Mouse (Mus musculus) layer of hippocampus, adult 2 months (tissue): Measurements from ENCODE around the gene Cacnb4. TPM values are rescaled to one million over a fixed set of nuclear protein-coding genes. Genes with fewer than 3 reads are reported as not detected.

Source experiments
- DNase-seq, 2 experiments: peaks; one replicate each; pipeline ENCODE4 v3.0.0; 2022; ENCODE audit warnings: low spot score in 2 of 2
- H3K27ac ChIP-seq: fragments of 200-600 bp; 2 replicates; pipeline ENCODE4 v1.8.1; 2022
- H3K4me3 ChIP-seq: fragments of 200-600 bp; 2 replicates; pipeline ENCODE4 v1.8.1; 2022; ENCODE audit warnings: mild to moderate bottlenecking
- CTCF ChIP-seq: fragments of 200-600 bp; conservative IDR thresholded peaks from 2 replicates; pipeline ENCODE4 v1.8.1; 2022; ENCODE audit warnings: antibody characterized with exemption, mild to moderate bottlenecking, moderate library complexity
- total RNA-seq, 2 experiments: library from RNA; stranded (reverse); gene quantifications; 2 replicates each; pipeline ENCODE4 v1.2.3; 2021

Cacnb4 gene
- total RNA-seq, 2 experiments from 2014 or later, result 69.7 to 81.2 TPM

DNA sequence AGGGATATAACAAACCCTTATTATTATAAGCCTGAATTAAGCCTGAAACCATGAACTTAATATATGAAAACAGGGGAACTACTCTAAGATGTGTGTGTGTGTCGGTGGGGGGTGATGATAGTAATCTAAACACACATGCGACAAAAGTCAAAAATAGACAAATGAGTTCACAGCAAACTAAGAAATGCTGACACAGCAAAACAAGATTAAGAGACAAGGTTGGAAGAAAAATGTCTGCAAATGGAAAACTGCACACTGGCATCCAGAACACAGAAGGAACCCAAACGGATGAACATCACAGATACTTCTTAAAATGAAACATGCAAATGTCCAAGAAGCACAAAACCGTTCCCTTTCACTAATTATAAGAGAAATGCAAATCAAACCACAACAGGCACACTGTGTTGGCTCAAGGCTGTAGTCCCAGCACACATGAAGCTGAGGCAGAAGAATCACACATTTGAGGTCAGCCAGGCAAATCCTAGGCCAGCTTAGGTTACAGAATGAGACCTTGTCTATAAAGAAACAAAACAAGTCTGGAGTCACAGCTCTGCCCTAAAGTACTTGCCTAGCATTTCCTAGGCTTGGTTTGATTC is 236.1 kb downstream of the Cacnb4 start:
- Histone ChIP-seq H3K27ac (no peak overlapping the region), H3K4me3 (no peak overlapping the region)
- DNase-seq, result no peak
- TF ChIP-seq CTCF, result no peak

- TF ChIP-seq CTCF, result no peak
- Histone ChIP-seq H3K27ac (no peak overlapping the region), H3K4me3 (no peak overlapping the region)
- no peak for DNase-seq
These were observed 238.2 kb downstream of the Cacnb4 start for GRCm38 (mm10) chr2:52438437-52438836.

- TF ChIP-seq CTCF, result no peak
- no peak overlapping the region for H3K4me3 ChIP-seq
- no peak for DNase-seq
- H3K27ac ChIP-seq, result no peak overlapping the region
These were observed 238.6 kb downstream of the Cacnb4 start for GRCm38 (mm10) chr2:52438013-52438412.

DNA sequence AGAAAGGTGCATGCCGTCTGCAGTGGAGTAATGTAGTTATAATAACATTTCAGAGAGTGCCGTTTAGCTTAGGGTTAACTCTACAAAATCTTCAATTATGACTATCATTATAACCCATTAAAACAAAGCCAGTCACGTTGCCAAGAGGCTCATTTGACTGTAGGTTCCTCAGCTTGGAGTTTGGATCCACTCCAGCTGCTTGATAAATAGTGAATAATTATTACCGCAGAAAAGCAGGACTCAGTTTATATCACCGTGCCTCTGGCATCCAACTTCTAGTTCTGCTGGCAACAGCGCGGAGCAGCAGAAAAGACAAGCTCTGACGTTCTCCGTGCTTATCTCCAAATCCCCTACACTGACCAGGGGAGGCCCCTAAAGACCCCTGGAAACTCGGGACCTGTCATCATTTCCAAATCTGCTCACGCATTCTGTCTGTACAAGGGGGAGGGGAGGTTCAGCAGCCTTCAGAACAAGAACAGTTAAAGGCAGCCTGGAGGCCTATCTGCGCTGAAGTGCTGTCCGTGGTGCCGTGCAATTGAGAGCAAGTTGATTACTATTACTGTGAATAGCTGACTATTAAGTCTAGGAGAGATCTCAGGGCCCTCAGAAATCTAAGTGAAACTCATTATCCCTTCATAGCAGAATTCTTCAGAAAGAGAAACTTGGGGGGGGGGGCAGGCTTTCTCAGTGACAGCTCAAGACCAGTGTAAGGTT is 240.6 kb downstream of the Cacnb4 start:
- H3K27ac ChIP-seq, result peak overlapping the region; percentile 28; the same call in 1 of the 2 replicates
- H3K4me3 ChIP-seq, result no peak overlapping the region
- no peak for TF ChIP-seq CTCF
- no peak for DNase-seq

GRCm38 (mm10) chr2:52433365-52433764 is 243.3 kb downstream of the Cacnb4 start:
- no peak for DNase-seq
- Histone ChIP-seq H3K4me3 (no peak overlapping the region), H3K27ac (no peak overlapping the region)
- no peak for TF ChIP-seq CTCF

DNA sequence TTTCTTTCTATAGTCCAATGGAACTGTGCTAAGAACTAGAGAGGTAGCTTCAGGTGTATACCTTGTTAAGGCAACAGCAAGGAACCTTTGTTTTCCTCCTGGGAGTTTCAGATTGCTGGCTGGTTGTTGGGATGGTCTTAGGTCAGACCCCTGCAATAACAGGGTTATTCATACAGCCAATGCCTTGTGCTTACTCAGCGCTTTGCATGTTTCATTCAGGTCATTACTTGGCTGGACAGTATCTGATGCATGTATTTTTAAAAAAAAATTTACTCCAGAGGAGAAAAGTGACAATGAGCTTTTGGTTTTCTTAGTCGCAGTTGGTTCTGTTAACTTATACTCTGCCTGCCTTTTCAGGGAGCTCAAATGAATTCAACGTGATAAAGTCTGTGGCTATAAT is 249.2 kb downstream of the Cacnb4 start:
- no peak for DNase-seq
- no peak overlapping the region for H3K27ac ChIP-seq
- H3K4me3 ChIP-seq, result no peak overlapping the region
- TF ChIP-seq CTCF, result no peak

GRCm38 (mm10) chr2:52426041-52426440 is 250.6 kb downstream of the Cacnb4 start:
- TF ChIP-seq CTCF, result no peak
- no peak for DNase-seq
- H3K4me3 ChIP-seq, result no peak overlapping the region
- no peak overlapping the region for H3K27ac ChIP-seq

DNA sequence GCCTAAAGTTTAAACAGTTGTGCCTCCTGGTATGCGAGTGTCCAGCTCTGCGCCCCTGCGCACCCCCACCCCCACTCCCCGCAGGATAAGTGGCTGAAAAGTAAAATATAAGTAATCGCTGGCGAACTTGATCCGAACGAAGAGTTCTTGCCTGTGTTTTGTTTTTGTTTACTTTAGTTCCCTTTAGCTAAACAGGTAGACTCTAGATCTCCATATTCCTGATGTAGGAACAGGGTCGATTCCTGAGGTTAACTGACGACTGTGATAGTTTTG is 251.2 kb downstream of the Cacnb4 start:
- Histone ChIP-seq H3K27ac (peak overlapping the region; percentile 91), H3K4me3 (peak overlapping the region; percentile 97)
- TF ChIP-seq CTCF, result no peak
- no peak for DNase-seq

GRCm38 (mm10) chr2:52424747-52425522 is 251.7 kb downstream of the Cacnb4 start, which contains the start of gene Arl5a:
Gene Arl5a (minus strand): TSS chr2:52424901.
- peak within 1 kb of the TSS; percentile 97 for H3K4me3 ChIP-seq
- H3K27ac ChIP-seq, result peak within 1 kb of the TSS; percentile 91
- DNase-seq, result peak; percentile 94 to 99
- TF ChIP-seq CTCF, result no peak

GRCm38 (mm10) chr2:52424248-52424728 is 252.3 kb downstream of the Cacnb4 start:
- Histone ChIP-seq H3K4me3 (peak overlapping the region; percentile 97), H3K27ac (peak overlapping the region; percentile 90)
- TF ChIP-seq CTCF, result no peak
- peak in 1 of 2 experiments; percentile 34 for DNase-seq

DNA sequence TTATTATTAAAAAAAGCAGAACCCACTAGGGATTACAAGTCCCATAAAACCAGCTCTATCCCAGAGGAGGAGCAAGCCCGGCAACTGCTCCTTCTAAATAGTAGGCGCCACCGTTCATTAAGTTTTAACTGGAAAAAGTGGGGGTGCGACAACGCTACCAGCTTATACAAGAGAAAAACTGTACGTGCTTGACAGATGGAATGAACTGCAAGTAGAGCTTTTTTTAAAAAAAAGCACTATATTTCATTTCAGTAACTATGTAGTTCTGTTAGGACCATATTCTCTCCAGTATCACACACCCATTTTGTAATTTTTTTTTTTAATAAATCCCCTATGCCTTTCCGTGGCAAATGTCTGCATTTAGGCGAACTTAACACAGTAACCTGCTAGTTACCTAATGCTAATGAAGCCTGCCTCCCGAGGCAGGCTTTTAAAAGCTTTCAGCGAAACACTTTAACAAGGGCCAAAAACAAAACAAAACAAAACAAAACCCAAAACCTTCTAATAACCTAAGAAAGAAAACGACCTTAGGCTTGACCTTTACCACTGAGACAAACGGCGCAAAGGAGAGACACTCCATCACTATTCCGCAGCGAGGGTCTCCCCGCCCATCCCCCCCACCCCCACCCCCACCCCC is 252.9 kb downstream of the Cacnb4 start:
- DNase-seq, result no peak
- Histone ChIP-seq H3K27ac (peak overlapping the region; percentile 90), H3K4me3 (peak overlapping the region; percentile 97)
- TF ChIP-seq CTCF, result no peak

GRCm38 (mm10) chr2:52422871-52423610 is 253.6 kb downstream of the Cacnb4 start:
- DNase-seq, result no peak
- peak overlapping the region; percentile 97 for H3K4me3 ChIP-seq
- TF ChIP-seq CTCF, result no peak
- peak overlapping the region; percentile 90 for H3K27ac ChIP-seq
